ENCODE assay signal across 9 mouse cellular contexts in genomic region chr9:20943911-20944310, GRCm38 (mm10). TPM values are rescaled to one million over a fixed set of nuclear protein-coding genes. Genes with fewer than 3 reads are reported as not detected.
A peak's percentile ranks its signal among the peaks of the same experiment; 100 is the strongest.
DNase-seq lines count a peak whose midpoint lies in the region; ATAC-seq and TF ChIP-seq lines count a peak whose summit lies in the region.
"Had no signal": no experiment of that assay in that cellular context is flagged by ENCODE, and none has a peak within 500 bp of the region (broad histone marks: within the 10 kb centered on the region; RNA-seq: fewer than 3 reads in every experiment).

No protein-coding gene starts in this region.

- H3K27ac ChIP-seq in heart, embryonic 16.5 days (ENCODE audit: low read length) = no peak overlapping the region
- H3K27ac ChIP-seq in heart, adult 2 months = no peak overlapping the region
- H3K27ac ChIP-seq in ES-E14 (ENCODE audit: insufficient read depth, low read depth, low read length, poor library complexity, severe bottlenecking) = peak overlapping the region; percentile 36; the same call in 1 of the 2 replicates
- H3K27ac ChIP-seq in embryonic facial prominence, embryonic 12.5 days = peak overlapping the region; percentile 37; the same call in 1 of the 2 replicates
- peak overlapping the region; percentile 71 for H3K27ac ChIP-seq in limb, embryonic 15.5 days

- DNase-seq in heart, adult 2 months = no peak
- no peak for DNase-seq in ES-E14 (ENCODE audit: low read depth, low spot score)
- no peak for DNase-seq in right cerebral cortex, postnatal 14 days
- DNase-seq in yolk sac, embryonic 10.5 days (ENCODE audit: low spot score) = no peak
- DNase-seq in spleen, postnatal 4 days (ENCODE audit: low spot score in 2 of 2) = no peak

- H3K4me3 ChIP-seq in heart, embryonic 16.5 days (ENCODE audit: low read length) = no peak overlapping the region
- H3K4me3 ChIP-seq in heart, adult 2 months = no peak overlapping the region
- no peak overlapping the region for H3K4me3 ChIP-seq in ES-E14 (ENCODE audit: insufficient read depth in 1 of 2, low read depth in 1 of 2, low read length in 2 of 2, poor library complexity in 1 of 2, severe bottlenecking in 1 of 2)
- H3K4me3 ChIP-seq in embryonic facial prominence, embryonic 12.5 days = no peak overlapping the region
- no peak overlapping the region for H3K4me3 ChIP-seq in limb, embryonic 15.5 days

- intact Hi-C loops in heart, adult 2 months (cut with DNase I) = no loop called here

- TF ChIP-seq CTCF in heart, adult 2 months (IDR thresholded peaks at IDR 0.05) = no peak

- peak; percentile 43; the same call in 1 of the 2 replicates for ATAC-seq in heart, embryonic 16.5 days (replicated peaks; ENCODE audit: extremely low read depth, insufficient read depth, low FRiP score)
- peak; percentile 87 for ATAC-seq in embryonic facial prominence, embryonic 12.5 days (ENCODE audit: insufficient number of reproducible peaks, insufficient read depth, low FRiP score, low TSS enrichment)
- ATAC-seq in limb, embryonic 15.5 days (ENCODE audit: insufficient number of reproducible peaks, low FRiP score, low TSS enrichment, low read depth) = peak; percentile 41; the same call in 1 of the 2 replicates

- H3K27me3 ChIP-seq in heart, embryonic 16.5 days (ENCODE audit: control insufficient read depth, insufficient read depth, low read length) = no peaks in the 10 kb centered on the region
- no peaks in the 10 kb centered on the region for H3K27me3 ChIP-seq in heart, adult 2 months (ENCODE audit: control insufficient read depth, insufficient read depth, low read length)
- no peaks in the 10 kb centered on the region for H3K27me3 ChIP-seq in embryonic facial prominence, embryonic 12.5 days
- no peaks in the 10 kb centered on the region for H3K27me3 ChIP-seq in limb, embryonic 15.5 days
- H3K27me3 ChIP-seq: CH12.LX had no signal

- in situ Hi-C loops in ES-E14 (cut with MboI; ENCODE audit: low sequenced_read_pairs in 2 of 2, unreplicated experiment in 2 of 2) = no loop called here

- TF ChIP-seq EP300 in heart, adult 2 months (IDR thresholded peaks at IDR 0.05; ENCODE audit: insufficient read depth, low read depth, low read length) = no peak

- no peak overlapping the region for H3K9ac ChIP-seq in heart, embryonic 16.5 days (ENCODE audit: low read length)
- H3K9ac ChIP-seq in heart, adult 2 months (ENCODE audit: low read depth, low read length) = no peak overlapping the region
- H3K9ac ChIP-seq in ES-E14 (ENCODE audit: insufficient read depth, low read depth, low read length, poor library complexity, severe bottlenecking) = peak overlapping the region; percentile 28; the same call in 1 of the 2 replicates
- H3K9ac ChIP-seq in embryonic facial prominence, embryonic 12.5 days = 0 out of 2 replicates have a peak overlapping the region, but pooled peaks have one; percentile 15
- H3K9ac ChIP-seq in limb, embryonic 15.5 days = no peak overlapping the region

- H3K4me1 ChIP-seq in heart, embryonic 16.5 days (ENCODE audit: control insufficient read depth, insufficient read depth, low read length) = no peaks in the 10 kb centered on the region
- H3K4me1 ChIP-seq in heart, adult 2 months (ENCODE audit: control insufficient read depth, insufficient read depth, low read length) = no peaks in the 10 kb centered on the region; the same call in 1 of the 2 replicates
- H3K4me1 ChIP-seq in ES-E14 (ENCODE audit: control insufficient read depth in 2 of 2, insufficient read depth in 2 of 2, low read length in 2 of 2, poor library complexity in 1 of 2) = peaks cover 5 to 39% of the 10 kb centered on the region in 2 experiments; a peak in 3 of 4 replicates
- H3K4me1 ChIP-seq in embryonic facial prominence, embryonic 12.5 days = peaks cover 29% of the 10 kb centered on the region
- peaks cover 30% of the 10 kb centered on the region for H3K4me1 ChIP-seq in limb, embryonic 15.5 days

- WGBS in heart, embryonic 16.5 days = 33% methylated on average over 2 of the region's 2 CpGs
- WGBS in heart, adult 2 months = 61% methylated on average over 2 of the region's 2 CpGs
- 4% methylated on average over 2 of the region's 2 CpGs for WGBS in embryonic facial prominence, embryonic 12.5 days
- WGBS in limb, embryonic 15.5 days = 8% methylated on average over 2 of the region's 2 CpGs

- peaks cover 4% of the 10 kb centered on the region for H3K79me2 ChIP-seq in heart, adult 2 months (replicated peaks; ENCODE audit: control insufficient read depth, insufficient read depth, low read length)

- no peaks in the 10 kb centered on the region for H3K9me3 ChIP-seq in heart, embryonic 16.5 days (replicated peaks; ENCODE audit: control insufficient read depth, low read length)
- H3K9me3 ChIP-seq in ES-E14 (ENCODE audit: control insufficient read depth, insufficient read depth, low read depth, low read length) = no peaks in the 10 kb centered on the region
- H3K9me3 ChIP-seq in embryonic facial prominence, embryonic 12.5 days = no peaks in the 10 kb centered on the region
- no peaks in the 10 kb centered on the region for H3K9me3 ChIP-seq in limb, embryonic 15.5 days

- peaks cover 18% of the 10 kb centered on the region for H3K36me3 ChIP-seq in heart, embryonic 16.5 days (ENCODE audit: control insufficient read depth, insufficient read depth)
- no peaks in the 10 kb centered on the region for H3K36me3 ChIP-seq in heart, adult 2 months (ENCODE audit: control insufficient read depth, insufficient read depth, low read length)
- peaks cover 47% of the 10 kb centered on the region for H3K36me3 ChIP-seq in ES-E14 (ENCODE audit: control insufficient read depth, insufficient read depth, low read length, poor library complexity, severe bottlenecking)
- H3K36me3 ChIP-seq in embryonic facial prominence, embryonic 12.5 days = peaks cover 59% of the 10 kb centered on the region
- H3K36me3 ChIP-seq in limb, embryonic 15.5 days = peaks cover 38% of the 10 kb centered on the region

- H3K4me2 ChIP-seq in heart, embryonic 16.5 days (ENCODE audit: low read depth, low read length) = no peak overlapping the region
- H3K4me2 ChIP-seq in embryonic facial prominence, embryonic 12.5 days (replicated peaks) = no peak overlapping the region
- H3K4me2 ChIP-seq in limb, embryonic 15.5 days = no peak overlapping the region; the same call in 1 of the 2 replicates

- no peak for TF ChIP-seq POLR2A in heart, adult 2 months (IDR thresholded peaks at IDR 0.05; ENCODE audit: insufficient read depth, low read depth, low read length)

TF ChIP-seq in ES-E14, 5 proteins besides CTCF, POLR2A, EP300 and RAD21:
- TF ChIP-seq ZC3H11A (IDR thresholded peaks at IDR 0.05; ENCODE audit: borderline replicate concordance, low read depth, low read length) = no peak
- no peak for TF ChIP-seq ZNF384 (IDR thresholded peaks at IDR 0.05; ENCODE audit: low read depth, low read length)

RNA-seq across cellular contexts. Expression of gene Dnmt1, which starts 15.8 kb away (rescaled TPM):
- polyA plus RNA-seq in heart, embryonic 16.5 days (2015; fragmentation: Nextera tagmentation; extraction: Ambion mirVana) = 56.1 and 63.1 TPM in 2 replicates
- total RNA-seq in heart, adult 2 months (2021) = 10 to 100 TPM; 11.1 to 11.6 TPM
- 9.1 and 11.7 TPM in 2 replicates for polyA plus RNA-seq in heart, adult 2 months (2012; rRNA removed)
- total RNA-seq in ES-E14 (2012; rRNA removed) = 122 and 124 TPM in 2 replicates
- 122 and 124 TPM in 2 replicates for polyA plus RNA-seq in embryonic facial prominence, embryonic 12.5 days (2016; fragmentation: Nextera tagmentation; extraction: Ambion mirVana)
- polyA plus RNA-seq in limb, embryonic 15.5 days (2015; fragmentation: Nextera tagmentation; extraction: Ambion mirVana) = 79.7 and 82.3 TPM in 2 replicates

RNA-seq across cellular contexts. Expression of gene S1pr2, which starts 32.7 kb away (rescaled TPM):
- 18.2 and 23.7 TPM in 2 replicates for polyA plus RNA-seq in heart, embryonic 16.5 days (2015; fragmentation: Nextera tagmentation; extraction: Ambion mirVana)
- total RNA-seq in heart, adult 2 months (2021) = 1 to 10 TPM; 2.8 to 3.2 TPM
- polyA plus RNA-seq in heart, adult 2 months (2012; rRNA removed) = 4.2 and 6.1 TPM in 2 replicates
- 35.7 and 62.4 TPM in 2 replicates for total RNA-seq in ES-E14 (2012; rRNA removed)
- 48.7 and 53.0 TPM in 2 replicates for polyA plus RNA-seq in embryonic facial prominence, embryonic 12.5 days (2016; fragmentation: Nextera tagmentation; extraction: Ambion mirVana)
- 62.0 and 65.1 TPM in 2 replicates for polyA plus RNA-seq in limb, embryonic 15.5 days (2015; fragmentation: Nextera tagmentation; extraction: Ambion mirVana)

RNA-seq across cellular contexts. Expression of gene Eif3g, which starts 45.5 kb away (rescaled TPM):
- polyA plus RNA-seq in heart, embryonic 16.5 days (2015; fragmentation: Nextera tagmentation; extraction: Ambion mirVana) = 208 and 209 TPM in 2 replicates
- 100 to 1,000 TPM; 101 to 113 TPM for total RNA-seq in heart, adult 2 months (2021)
- polyA plus RNA-seq in heart, adult 2 months (2012; rRNA removed) = 69.6 and 69.9 TPM in 2 replicates
- total RNA-seq in ES-E14 (2012; rRNA removed) = 196 and 239 TPM in 2 replicates
- 330 and 337 TPM in 2 replicates for polyA plus RNA-seq in embryonic facial prominence, embryonic 12.5 days (2016; fragmentation: Nextera tagmentation; extraction: Ambion mirVana)
- 303 and 319 TPM in 2 replicates for polyA plus RNA-seq in limb, embryonic 15.5 days (2015; fragmentation: Nextera tagmentation; extraction: Ambion mirVana)

RNA-seq across cellular contexts. Expression of gene Ppan, which starts 55.9 kb away (rescaled TPM):
- polyA plus RNA-seq in heart, embryonic 16.5 days (2015; fragmentation: Nextera tagmentation; extraction: Ambion mirVana) = 36.4 and 44.3 TPM in 2 replicates
- total RNA-seq in heart, adult 2 months (2021) = 1 to 10 TPM; 5.9 to 6.7 TPM
- 11.9 and 18.8 TPM in 2 replicates for polyA plus RNA-seq in heart, adult 2 months (2012; rRNA removed)
- total RNA-seq in ES-E14 (2012; rRNA removed) = 179 and 287 TPM in 2 replicates
- polyA plus RNA-seq in embryonic facial prominence, embryonic 12.5 days (2016; fragmentation: Nextera tagmentation; extraction: Ambion mirVana) = 75.0 and 79.3 TPM in 2 replicates
- 86.9 and 88.6 TPM in 2 replicates for polyA plus RNA-seq in limb, embryonic 15.5 days (2015; fragmentation: Nextera tagmentation; extraction: Ambion mirVana)

RNA-seq across cellular contexts. Expression of gene Mrpl4, which starts 58.6 kb away (rescaled TPM):
- 170 and 173 TPM in 2 replicates for polyA plus RNA-seq in heart, embryonic 16.5 days (2015; fragmentation: Nextera tagmentation; extraction: Ambion mirVana)
- total RNA-seq in heart, adult 2 months (2021) = 100 to 1,000 TPM; 124 to 130 TPM
- 173 and 226 TPM in 2 replicates for polyA plus RNA-seq in heart, adult 2 months (2012; rRNA removed)
- total RNA-seq in ES-E14 (2012; rRNA removed) = 80.8 and 89.5 TPM in 2 replicates
- 128 TPM in 2 replicates for polyA plus RNA-seq in embryonic facial prominence, embryonic 12.5 days (2016; fragmentation: Nextera tagmentation; extraction: Ambion mirVana)
- 112 and 116 TPM in 2 replicates for polyA plus RNA-seq in limb, embryonic 15.5 days (2015; fragmentation: Nextera tagmentation; extraction: Ambion mirVana)

Comparison
In these comparisons a context has a peak if more than half of its experiments do, and no peak if none do; other contexts are left out.
1. H3K27ac ChIP-seq: peak in ES-E14 (single experiment), embryonic facial prominence, embryonic 12.5 days (single experiment) and limb, embryonic 15.5 days (single experiment); none in heart, embryonic 16.5 days (single experiment) and heart, adult 2 months (single experiment).
2. H3K9ac ChIP-seq: peak in ES-E14 (single experiment) and embryonic facial prominence, embryonic 12.5 days (single experiment); none in heart, embryonic 16.5 days (single experiment), heart, adult 2 months (single experiment) and limb, embryonic 15.5 days (single experiment).
3. Peak in every context shown above with its lines, with median percentiles within 50 percentile points of each other: ATAC-seq.